Mouse (Mus musculus) MEL (cell line): Measurements from ENCODE around the gene Mypn. TPM values are rescaled to one million over a fixed set of nuclear protein-coding genes. Genes with fewer than 3 reads are reported as not detected.

Experiments
- DNase-seq: peaks from one replicate; pipeline ENCODE4 v3.0.0; 2011; ENCODE audit warnings: low read depth, low spot score
- H3K27ac ChIP-seq: 2 replicates; pipeline ENCODE4 v1.5.1; 2012; ENCODE audit warnings: low read depth, mild to moderate bottlenecking, control low read depth, low read length, moderate library complexity; ENCODE audit not compliant: control insufficient read depth
- H3K27me3 ChIP-seq, 2 experiments: fragments of 150-350 bp in 1 of 2; sonication (generic) in 1 of 2; 2 replicates each; pipeline ENCODE4 v1.6.1; 2012; ENCODE audit warnings: low read length in 2 of 2, mild to moderate bottlenecking in 2 of 2, improper control_type of control experiment in 1 of 2, moderate library complexity in 1 of 2; ENCODE audit not compliant: insufficient read depth in 2 of 2, control insufficient read depth in 1 of 2
- H3K36me3 ChIP-seq, 2 experiments: 2 replicates each; pipeline ENCODE4 v1.6.1; 2012 to 2014; ENCODE audit warnings: low read length in 2 of 2, improper control_type of control experiment in 1 of 2, inconsistent platforms in 1 of 2, mild to moderate bottlenecking in 1 of 2; ENCODE audit not compliant: insufficient read depth in 2 of 2, control insufficient read depth in 1 of 2
- H3K4me1 ChIP-seq, 2 experiments: fragments of 150-350 bp in 1 of 2; sonication (generic) in 1 of 2; 2 replicates each; pipeline ENCODE4 v1.6.1; 2012; ENCODE audit warnings: low read length in 2 of 2, improper control_type of control experiment in 1 of 2, mild to moderate bottlenecking in 1 of 2; ENCODE audit not compliant: insufficient read depth in 2 of 2, control insufficient read depth in 1 of 2
- H3K4me3 ChIP-seq, 2 experiments: fragments of 150-350 bp in 1 of 2; sonication (generic) in 1 of 2; 2 replicates each; pipeline ENCODE4 v1.5.1; 2012; ENCODE audit warnings: low read depth in 2 of 2, low read length in 2 of 2, mild to moderate bottlenecking in 2 of 2, moderate library complexity in 2 of 2, control low read depth in 1 of 2, improper control_type of control experiment in 1 of 2; ENCODE audit not compliant: control insufficient read depth in 1 of 2, insufficient read depth in 1 of 2
- H3K79me2 ChIP-seq: 2 replicates; pipeline ENCODE4 v1.6.1; 2012; ENCODE audit warnings: mild to moderate bottlenecking, low read length, moderate library complexity; ENCODE audit not compliant: control insufficient read depth, poor library complexity, insufficient read depth
- H3K9ac ChIP-seq: 2 replicates; pipeline ENCODE4 v1.6.1; 2012; ENCODE audit warnings: low read depth, mild to moderate bottlenecking, control low read depth, low read length, moderate library complexity; ENCODE audit not compliant: control insufficient read depth, poor library complexity, severe bottlenecking
- H3K9me3 ChIP-seq: fragments of 150-350 bp; sonication (generic); replicated peaks from 2 replicates; pipeline ENCODE4 v1.6.1; 2012; ENCODE audit warnings: mild to moderate bottlenecking, low read length, improper control_type of control experiment, moderate library complexity; ENCODE audit not compliant: insufficient read depth
- BHLHE40 ChIP-seq: IDR thresholded peaks from 2 replicates; pipeline ENCODE4 v1.6.1; 2012; ENCODE audit warnings: low read depth, mild to moderate bottlenecking, inconsistent platforms, low read length, improper control_type of control experiment, borderline replicate concordance
- CHD1 ChIP-seq: IDR thresholded peaks from 2 replicates; pipeline ENCODE4 v1.6.1; 2012; ENCODE audit warnings: low read depth, mild to moderate bottlenecking, inconsistent platforms, low read length, improper control_type of control experiment
- CHD2 ChIP-seq: IDR thresholded peaks from 2 replicates; pipeline ENCODE4 v1.6.1; 2011; ENCODE audit warnings: low read length, improper control_type of control experiment
- CTCF ChIP-seq, 3 experiments: IDR thresholded peaks in 2 of 3; conservative IDR thresholded peaks in 1 of 3; 2 replicates each; pipeline ENCODE4 v1.5.1; 2011 to 2012; ENCODE audit warnings: low read length in 3 of 3, low read depth in 2 of 3, mild to moderate bottlenecking in 2 of 3, improper control_type of control experiment in 1 of 3, inconsistent platforms in 1 of 3, mixed read lengths in 1 of 3, moderate library complexity in 1 of 3; ENCODE audit not compliant: control insufficient read depth in 1 of 3, insufficient read depth in 1 of 3, poor library complexity in 1 of 3, severe bottlenecking in 1 of 3
- E2F4 ChIP-seq: IDR thresholded peaks from 2 replicates; pipeline ENCODE4 v1.6.1; 2011; ENCODE audit warnings: low read depth, low read length, improper control_type of control experiment, borderline replicate concordance
- ELF1 ChIP-seq: IDR thresholded peaks from 2 replicates; pipeline ENCODE4 v1.6.1; 2014; ENCODE audit warnings: low read depth, mild to moderate bottlenecking, inconsistent platforms, low read length, improper control_type of control experiment, moderate library complexity
- EP300 ChIP-seq, 2 experiments: IDR thresholded peaks; 2 replicates each; pipeline ENCODE4 v1.6.1; 2011; ENCODE audit warnings: improper control_type of control experiment in 2 of 2, low read length in 2 of 2, low read depth in 1 of 2, mild to moderate bottlenecking in 1 of 2
- ETS1 ChIP-seq: IDR thresholded peaks from 2 replicates; pipeline ENCODE4 v1.6.1; 2012; ENCODE audit warnings: low read depth, mild to moderate bottlenecking, inconsistent platforms, low read length, improper control_type of control experiment, moderate library complexity
- GABPA ChIP-seq: IDR thresholded peaks from 2 replicates; pipeline ENCODE4 v1.6.1; 2012; ENCODE audit warnings: low read depth, mild to moderate bottlenecking, inconsistent platforms, low read length, improper control_type of control experiment, moderate library complexity
- GATA1 ChIP-seq: IDR thresholded peaks from 2 replicates; pipeline ENCODE4 v1.6.1; 2011; ENCODE audit warnings: low read depth, low read length, improper control_type of control experiment
- HCFC1 ChIP-seq: IDR thresholded peaks from 2 replicates; pipeline ENCODE4 v1.6.1; 2012; ENCODE audit warnings: low read depth, mild to moderate bottlenecking, inconsistent platforms, low read length, improper control_type of control experiment, moderate library complexity
- JUND ChIP-seq: IDR thresholded peaks from 2 replicates; pipeline ENCODE4 v1.6.1; 2011; ENCODE audit warnings: low read depth, mild to moderate bottlenecking, improper control_type of control experiment, low read length
- KAT2A ChIP-seq: conservative IDR thresholded peaks from 2 replicates; pipeline ENCODE4 v1.6.1; 2012; ENCODE audit warnings: low read depth, low read length, improper control_type of control experiment, inconsistent platforms
- MAFK ChIP-seq: IDR thresholded peaks from 2 replicates; pipeline ENCODE4 v1.6.1; 2011; ENCODE audit warnings: low read depth, mild to moderate bottlenecking, low read length, improper control_type of control experiment, borderline replicate concordance
- MAX ChIP-seq: IDR thresholded peaks from 2 replicates; pipeline ENCODE4 v1.6.1; 2011; ENCODE audit warnings: low read length, improper control_type of control experiment
- MAZ ChIP-seq: IDR thresholded peaks from 2 replicates; pipeline ENCODE4 v1.6.1; 2012; ENCODE audit warnings: low read depth, mild to moderate bottlenecking, inconsistent platforms, low read length, improper control_type of control experiment
- MEF2A ChIP-seq: IDR thresholded peaks from 2 replicates; pipeline ENCODE4 v1.6.1; 2014; ENCODE audit warnings: low read depth, mild to moderate bottlenecking, inconsistent platforms, low read length, improper control_type of control experiment; ENCODE audit not compliant: poor library complexity, insufficient replicate concordance, severe bottlenecking; ENCODE audit errors: extremely low read depth
- MXI1 ChIP-seq: IDR thresholded peaks from 2 replicates; pipeline ENCODE4 v1.6.1; 2011; ENCODE audit warnings: mild to moderate bottlenecking, low read depth, low read length, improper control_type of control experiment
- MYB ChIP-seq: IDR thresholded peaks from 2 replicates; pipeline ENCODE4 v1.6.1; 2011; ENCODE audit warnings: mild to moderate bottlenecking, low read depth, low read length, improper control_type of control experiment
- MYC ChIP-seq: IDR thresholded peaks from 2 replicates; pipeline ENCODE4 v1.6.1; 2011; ENCODE audit warnings: low read depth, mild to moderate bottlenecking, low read length, improper control_type of control experiment, moderate library complexity
- NELFE ChIP-seq: IDR thresholded peaks from 2 replicates; pipeline ENCODE4 v1.6.1; 2011; ENCODE audit warnings: low read depth, low read length, improper control_type of control experiment
- NRF1 ChIP-seq: IDR thresholded peaks from 2 replicates; pipeline ENCODE4 v1.6.1; 2014; ENCODE audit warnings: low read depth, mild to moderate bottlenecking, inconsistent platforms, low read length, improper control_type of control experiment, moderate library complexity; ENCODE audit not compliant: poor library complexity, insufficient read depth, severe bottlenecking
- POLR2A ChIP-seq, 2 experiments: IDR thresholded peaks; 2 replicates each; pipeline ENCODE4 v1.6.1; 2011 to 2012; ENCODE audit warnings: low read length in 2 of 2, mild to moderate bottlenecking in 2 of 2, control low read depth in 1 of 2, improper control_type of control experiment in 1 of 2, low read depth in 1 of 2, moderate library complexity in 1 of 2; ENCODE audit not compliant: control insufficient read depth in 1 of 2, insufficient read depth in 1 of 2, poor library complexity in 1 of 2
- POLR2AphosphoS2 ChIP-seq: IDR thresholded peaks from 2 replicates; pipeline ENCODE4 v1.6.1; 2011; ENCODE audit warnings: low read length, improper control_type of control experiment
- POLR2AphosphoS5 ChIP-seq: IDR thresholded peaks from 2 replicates; pipeline ENCODE4 v1.6.1; 2012; ENCODE audit warnings: low read depth, borderline replicate concordance, mild to moderate bottlenecking, inconsistent platforms, low read length, moderate library complexity, mixed read lengths
- RAD21 ChIP-seq: IDR thresholded peaks from 2 replicates; pipeline ENCODE4 v1.6.1; 2011; ENCODE audit warnings: mild to moderate bottlenecking, low read depth, low read length, improper control_type of control experiment
- RCOR1 ChIP-seq: IDR thresholded peaks from 2 replicates; pipeline ENCODE4 v1.6.1; 2012; ENCODE audit warnings: low read depth, mild to moderate bottlenecking, inconsistent platforms, low read length, improper control_type of control experiment
- SIN3A ChIP-seq: IDR thresholded peaks from 2 replicates; pipeline ENCODE4 v1.6.1; 2012; ENCODE audit warnings: low read length, improper control_type of control experiment, inconsistent platforms
- SMC3 ChIP-seq: IDR thresholded peaks from 2 replicates; pipeline ENCODE4 v1.6.1; 2011; ENCODE audit warnings: low read depth, low read length, improper control_type of control experiment
- TAL1 ChIP-seq: IDR thresholded peaks from 2 replicates; pipeline ENCODE4 v1.6.1; 2012; ENCODE audit warnings: mild to moderate bottlenecking, inconsistent platforms, low read length, moderate library complexity, mixed read lengths
- TBP ChIP-seq: IDR thresholded peaks from 2 replicates; pipeline ENCODE4 v1.8.0; 2011; ENCODE audit warnings: low read depth, low read length, improper control_type of control experiment
- TCF12 ChIP-seq: IDR thresholded peaks from 2 replicates; pipeline ENCODE4 v1.6.1; 2014; ENCODE audit warnings: low read depth, mild to moderate bottlenecking, inconsistent platforms, low read length, improper control_type of control experiment, moderate library complexity
- UBTF ChIP-seq: IDR thresholded peaks from 2 replicates; pipeline ENCODE4 v1.6.1; 2012; ENCODE audit warnings: low read depth, mild to moderate bottlenecking, inconsistent platforms, low read length, improper control_type of control experiment, moderate library complexity, borderline replicate concordance; ENCODE audit not compliant: insufficient read depth
- USF1 ChIP-seq: IDR thresholded peaks from 2 replicates; pipeline ENCODE4 v1.6.1; 2014; ENCODE audit warnings: low read depth, mild to moderate bottlenecking, inconsistent platforms, low read length, improper control_type of control experiment, moderate library complexity
- USF2 ChIP-seq, 2 experiments: IDR thresholded peaks; 2 replicates each; pipeline ENCODE4 v1.6.1; 2011 to 2012; ENCODE audit warnings: improper control_type of control experiment in 2 of 2, low read length in 2 of 2, borderline replicate concordance in 1 of 2, inconsistent platforms in 1 of 2, low read depth in 1 of 2, mild to moderate bottlenecking in 1 of 2; ENCODE audit not compliant: insufficient read depth in 1 of 2
- ZC3H11A ChIP-seq: IDR thresholded peaks from 2 replicates; pipeline ENCODE4 v1.6.1; 2012; ENCODE audit warnings: low read depth, mild to moderate bottlenecking, inconsistent platforms, low read length, improper control_type of control experiment
- ZKSCAN1 ChIP-seq: IDR thresholded peaks from 2 replicates; pipeline ENCODE4 v1.6.1; 2012; ENCODE audit warnings: low read depth, mild to moderate bottlenecking, inconsistent platforms, low read length, improper control_type of control experiment, moderate library complexity
- ZMIZ1 ChIP-seq: IDR thresholded peaks from 2 replicates; pipeline ENCODE4 v1.6.1; 2012; ENCODE audit warnings: low read depth, mild to moderate bottlenecking, inconsistent platforms, low read length, improper control_type of control experiment, moderate library complexity
- ZNF384 ChIP-seq: IDR thresholded peaks from 2 replicates; pipeline ENCODE4 v1.6.1; 2012; ENCODE audit warnings: low read depth, mild to moderate bottlenecking, inconsistent platforms, low read length, improper control_type of control experiment
- polyA plus RNA-seq, 2 experiments: library from polyadenylated mRNA; stranded (reverse) in 1 of 2; unstranded in 1 of 2; fragments of >175 nt in 1 of 2; fragments of >200 nt in 1 of 2; gene quantifications; 2 replicates each; pipeline versions ENCODE4 v1.2.1 to v1.2.4; 2012; ENCODE audit warnings: low replicate concordance in 2 of 2, low read depth in 1 of 2; ENCODE audit not compliant: insufficient read length in 2 of 2, insufficient read depth in 1 of 2, missing spikeins in 1 of 2
- total RNA-seq: library from RNA; depleted of rRNA; stranded (reverse); fragments of 300-350 nt; gene quantifications from 2 replicates; pipeline ENCODE4 v1.2.3, GENCODE M21; 2012

Gene Mypn
- total and polyA plus RNA-seq, 3 experiments, result not detected

DNA sequence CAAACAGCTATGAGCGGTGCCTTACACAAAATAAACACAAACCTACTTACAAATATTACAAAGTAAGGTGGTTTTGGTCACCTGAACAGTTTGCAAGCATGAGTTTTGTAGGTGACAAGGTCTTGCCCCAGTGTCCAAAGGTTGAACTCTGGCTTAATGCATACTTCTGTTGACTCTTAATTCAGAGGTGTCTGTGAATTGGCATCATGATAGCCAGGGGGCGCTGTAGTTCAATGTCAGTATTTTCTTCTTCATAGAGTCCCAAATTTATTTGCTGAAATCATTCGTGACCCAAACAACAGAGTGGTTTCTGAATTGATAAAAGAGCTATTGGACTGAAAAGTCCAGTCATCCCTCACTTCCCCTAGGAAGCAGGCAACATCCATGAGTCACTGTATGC lies 50.2 kb downstream of the Mypn start:
- Histone ChIP-seq H3K4me3 (no peak overlapping the region), H3K27me3 (no peaks in the 10 kb centered on the region; a peak in 1 of 4 replicates), H3K36me3 (no peaks in the 10 kb centered on the region), H3K9ac (no peak overlapping the region), H3K4me1 (no peaks in the 10 kb centered on the region), H3K79me2 (no peaks in the 10 kb centered on the region), H3K9me3 (no peaks in the 10 kb centered on the region), H3K27ac (no peak overlapping the region)
- TF ChIP-seq POLR2AphosphoS5 (no peak), MAZ (no peak), BHLHE40 (no peak), USF1 (no peak), NRF1 (no peak), JUND (no peak), MXI1 (no peak), MAFK (no peak), TAL1 (no peak), POLR2A (IDR thresholded peaks at IDR 0.05; ENCODE audit: control insufficient read depth in 1 of 2, insufficient read depth in 1 of 2, low read depth in 1 of 2, low read length in 2 of 2, poor library complexity in 1 of 2) (no peak), MYC (no peak), USF2 (IDR thresholded peaks at IDR 0.05; ENCODE audit: borderline replicate concordance in 1 of 2, insufficient read depth in 1 of 2, low read depth in 1 of 2, low read length in 2 of 2) (no peak), UBTF (no peak), SMC3 (peak; percentile 94), TCF12 (no peak), CHD2 (no peak), RAD21 (peak; percentile 79), GATA1 (no peak), KAT2A (no peak), TBP (no peak), ETS1 (no peak), HCFC1 (0 out of 2 replicates have a peak, but pooled peaks have one; percentile 17), ELF1 (no peak), RCOR1 (no peak), ZKSCAN1 (no peak), NELFE (no peak), E2F4 (no peak), ZMIZ1 (no peak), CHD1 (no peak), SIN3A (no peak), POLR2AphosphoS2 (no peak), CTCF (IDR thresholded peaks at IDR 0.05 in 2 of 3, conservative IDR thresholded peaks at IDR 0.05 in 1 of 3; ENCODE audit: control insufficient read depth in 1 of 3, insufficient read depth in 1 of 3, low read depth in 2 of 3, low read length in 3 of 3, poor library complexity in 1 of 3, severe bottlenecking in 1 of 3) (peak; percentile 14 to 89 (median 73); a peak in 4 of 6 replicates), ZNF384 (0 out of 2 replicates have a peak, but pooled peaks have one; percentile 20), MYB (no peak), ZC3H11A (peak; percentile 88), EP300 (IDR thresholded peaks at IDR 0.05; ENCODE audit: low read depth in 1 of 2, low read length in 2 of 2) (no peak), MAX (no peak), GABPA (no peak), MEF2A (no peak)
- peak; percentile 70 for DNase-seq
